Mouse (Mus musculus): ENCODE data around the gene Nab2. TPM values are rescaled to one million over a fixed set of nuclear protein-coding genes. Genes with fewer than 3 reads are reported as not detected.
"Not testable (repeated sequence)": the region's sequence is repeated elsewhere in the genome, so short reads cannot be mapped to it uniquely, and the experiment has no call there.

Nab2 gene
- polyA plus RNA-seq, 1 experiment from 2014 or later, result 30.8 TPM

DNA sequence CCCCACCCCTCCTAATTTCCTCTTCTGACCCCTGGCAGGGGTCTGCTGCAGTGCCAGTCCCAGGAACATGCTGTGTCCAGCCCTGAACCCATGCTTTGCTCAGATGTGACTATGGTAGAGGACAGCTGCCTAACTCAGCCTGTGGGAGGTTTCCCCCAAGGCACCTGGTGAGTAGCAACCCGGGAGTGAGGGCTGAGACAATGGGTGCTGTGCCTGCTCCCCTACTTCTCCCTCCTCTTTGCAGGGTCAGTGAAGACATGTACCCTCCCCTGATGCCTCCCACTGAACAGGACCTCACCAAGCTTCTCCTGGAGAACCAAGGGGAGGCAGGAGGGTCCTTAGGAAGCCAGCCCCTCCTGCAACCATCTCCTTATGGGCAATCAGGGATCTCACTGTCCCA, 8.8 kb downstream of the Nab2 start:
- WGBS, result 21% methylated on average over 1 of the region's 1 CpGs
- Histone ChIP-seq H3K27me3 (no peaks in the 10 kb centered on the region), H3K27ac (no peak overlapping the region), H3K4me2 (no peak overlapping the region), H3K4me1 (peaks cover 63% of the 10 kb centered on the region), H3K9me3 (replicated peaks) (no peaks in the 10 kb centered on the region), H3K36me3 (peaks cover 63% of the 10 kb centered on the region), H3K9ac (no peak overlapping the region), H3K4me3 (replicated peaks) (no peak overlapping the region)
- ATAC-seq (replicated peaks; ENCODE audit: low FRiP score), result no peak

- H3K36me3 ChIP-seq, result peaks cover 60% of the 10 kb centered on the region
- ATAC-seq (replicated peaks; ENCODE audit: low FRiP score), result no peak
Measured at GRCm38 (mm10) chr10:127658076-127658475, 10.3 kb downstream of the Nab2 start.

GRCm38 (mm10) chr10:127657617-127658016, 10.8 kb downstream of the Nab2 start:
- 55% methylated on average over 6 of the region's 6 CpGs for WGBS
- H3K36me3 ChIP-seq, result peaks cover 60% of the 10 kb centered on the region

More at GRCm38 (mm10) chr10:127658076-127658475, 10.3 kb downstream of the Nab2 start:
- 10% methylated on average over 6 of the region's 6 CpGs for WGBS
- Histone ChIP-seq H3K4me1 (peaks cover 54% of the 10 kb centered on the region), H3K9me3 (replicated peaks) (no peaks in the 10 kb centered on the region), H3K27ac (peak overlapping the region; percentile 56), H3K9ac (no peak overlapping the region), H3K27me3 (no peaks in the 10 kb centered on the region), H3K4me2 (peak overlapping the region; percentile 44; the same call in 1 of the 2 replicates), H3K4me3 (replicated peaks) (0 out of 2 replicates have a peak overlapping the region, but pooled peaks have one; percentile 15)

DNA sequence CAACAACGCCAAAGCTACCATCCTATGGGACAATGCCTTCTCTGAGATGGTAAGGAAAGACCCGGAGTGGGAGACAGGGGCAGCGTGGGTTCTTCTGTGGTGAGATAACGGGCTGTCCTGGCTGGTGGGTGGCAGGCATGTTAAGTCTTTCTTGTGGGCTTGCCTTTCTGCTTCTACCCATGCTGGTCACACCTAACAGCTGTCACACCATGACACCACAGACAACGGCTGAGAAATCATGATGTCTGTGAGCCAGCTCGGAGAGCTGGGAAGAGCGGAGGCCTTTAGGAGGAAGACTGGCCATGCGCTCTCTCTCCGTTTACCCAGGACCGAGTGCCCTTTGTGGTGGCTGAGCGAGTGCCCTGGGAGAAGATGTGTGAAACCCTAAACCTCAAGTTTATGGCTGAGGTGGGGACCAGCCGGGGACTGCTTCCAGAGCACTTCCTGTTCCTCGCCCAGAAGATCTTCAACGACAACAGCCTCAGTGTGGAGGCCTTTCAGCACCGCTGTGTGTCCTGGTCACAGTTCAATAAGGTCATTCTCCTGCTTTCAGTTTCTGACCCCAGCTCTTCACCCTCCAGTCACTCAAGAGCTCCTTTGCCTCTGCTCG, 13.3 kb downstream of the Nab2 start:
- no peaks in the 10 kb centered on the region for H3K9me3 ChIP-seq (replicated peaks)
- peaks cover 34% of the 10 kb centered on the region for H3K4me1 ChIP-seq
- no peaks in the 10 kb centered on the region for H3K27me3 ChIP-seq
- H3K4me2 ChIP-seq, result no peak overlapping the region
- H3K36me3 ChIP-seq, result peaks cover 64% of the 10 kb centered on the region
- no peak overlapping the region for H3K9ac ChIP-seq
- peak overlapping the region; percentile 30; the same call in 1 of the 2 replicates for H3K27ac ChIP-seq
- ATAC-seq (replicated peaks; ENCODE audit: low FRiP score), result no peak
- H3K4me3 ChIP-seq (replicated peaks), result no peak overlapping the region
- 51% methylated on average over 16 of the region's 16 CpGs for WGBS

More at GRCm38 (mm10) chr10:127657617-127658016, 10.8 kb downstream of the Nab2 start:
- H3K4me3 ChIP-seq (replicated peaks); H3K9ac ChIP-seq; H3K9me3 ChIP-seq (replicated peaks); H3K27me3 ChIP-seq; H3K4me2 ChIP-seq; H3K27ac ChIP-seq; ATAC-seq (replicated peaks; ENCODE audit: low FRiP score): not testable (repeated sequence)
- peaks cover 54% of the 10 kb centered on the region for H3K4me1 ChIP-seq

GRCm38 (mm10) chr10:127652906-127653638, 15.3 kb downstream of the Nab2 start:
- ATAC-seq (replicated peaks; ENCODE audit: low FRiP score), result peak; percentile 17; the same call in 1 of the 2 replicates
- H3K9me3 ChIP-seq (replicated peaks), result no peaks in the 10 kb centered on the region
- peak overlapping the region; percentile 28 for H3K4me3 ChIP-seq (replicated peaks)
- WGBS, result 45% methylated on average over 21 of the region's 21 CpGs
- H3K27ac ChIP-seq, result peak overlapping the region; percentile 70
- peaks cover 17% of the 10 kb centered on the region for H3K4me1 ChIP-seq
- no peak overlapping the region for H3K9ac ChIP-seq
- H3K4me2 ChIP-seq, result peak overlapping the region; percentile 48
- peaks cover 70% of the 10 kb centered on the region for H3K36me3 ChIP-seq
- H3K27me3 ChIP-seq, result no peaks in the 10 kb centered on the region

GRCm38 (mm10) chr10:127645791-127646190, 22.6 kb downstream of the Nab2 start:
- Histone ChIP-seq H3K9ac (no peak overlapping the region), H3K4me1 (peaks cover 30% of the 10 kb centered on the region), H3K36me3 (peaks cover 28% of the 10 kb centered on the region), H3K4me3 (replicated peaks) (no peak overlapping the region), H3K27me3 (no peaks in the 10 kb centered on the region), H3K4me2 (no peak overlapping the region), H3K27ac (no peak overlapping the region), H3K9me3 (replicated peaks) (no peaks in the 10 kb centered on the region)
- 68% methylated on average over 2 of the region's 2 CpGs for WGBS
- ATAC-seq (replicated peaks; ENCODE audit: low FRiP score), result no peak

GRCm38 (mm10) chr10:127643553-127644238, 24.7 kb downstream of the Nab2 start:
- Histone ChIP-seq H3K4me3 (replicated peaks) (peak overlapping the region; percentile 52), H3K9ac (peak overlapping the region; percentile 46), H3K4me1 (peaks cover 30% of the 10 kb centered on the region), H3K27me3 (no peaks in the 10 kb centered on the region), H3K4me2 (peak overlapping the region; percentile 74), H3K27ac (peak overlapping the region; percentile 92), H3K9me3 (replicated peaks) (no peaks in the 10 kb centered on the region), H3K36me3 (peaks cover 12% of the 10 kb centered on the region)
- WGBS, result 1% methylated on average over 25 of the region's 25 CpGs
- ATAC-seq (replicated peaks; ENCODE audit: low FRiP score), result peak; percentile 59

DNA sequence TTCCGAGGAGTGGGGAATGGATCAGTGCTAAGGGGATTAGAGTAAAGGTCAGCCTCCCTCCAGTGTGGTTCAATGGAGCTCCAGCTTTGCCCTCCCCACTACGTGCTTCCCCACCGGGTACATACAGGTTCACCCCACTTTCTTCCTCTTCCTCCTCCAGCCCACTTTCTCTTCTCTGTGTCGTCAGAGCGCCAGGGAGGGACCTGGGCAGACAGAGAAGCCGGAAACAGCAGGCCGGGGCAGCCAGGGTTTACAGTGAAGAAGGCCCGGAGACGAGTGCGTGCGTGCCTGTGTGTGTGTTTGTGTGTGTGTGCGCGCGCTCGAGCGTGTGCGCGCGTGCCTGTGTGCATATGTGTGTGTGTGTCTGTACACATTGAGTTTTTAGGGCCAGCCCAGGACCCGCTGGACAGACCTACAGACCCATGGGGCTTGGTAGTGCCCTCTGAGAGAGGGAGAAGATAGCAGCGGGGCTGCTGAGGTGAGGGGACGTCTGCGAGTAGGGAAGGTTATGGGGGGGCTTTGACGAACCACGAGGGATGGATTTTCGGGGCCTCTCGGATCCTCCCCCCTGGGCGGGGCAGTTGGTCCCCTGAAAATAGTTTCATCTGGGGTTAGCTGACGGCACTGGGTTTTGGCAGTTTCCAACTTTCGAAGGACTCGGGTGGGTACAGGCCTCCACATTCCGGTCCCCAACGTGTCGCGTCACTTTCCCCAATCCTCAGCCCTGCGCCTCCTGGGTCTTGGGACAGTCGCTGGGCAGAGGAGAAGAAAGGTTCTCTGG, 25.4 kb downstream of the Nab2 start, which contains the start of gene Stat6:
Stat6 (plus strand) TSS at position 215 of the 781 bp plus-strand sequence.
- H3K36me3 ChIP-seq, result peaks cover 5% of the 10 kb centered on the region; the same call in 1 of the 2 replicates
- H3K4me3 ChIP-seq (replicated peaks), result peak within 1 kb of the TSS; percentile 52
- peak within 1 kb of the TSS; percentile 92 for H3K27ac ChIP-seq
- ATAC-seq (replicated peaks; ENCODE audit: low FRiP score), result peak; percentile 58
- H3K9ac ChIP-seq, result peak within 1 kb of the TSS; percentile 46
- peaks cover 30% of the 10 kb centered on the region for H3K4me1 ChIP-seq
- H3K9me3 ChIP-seq (replicated peaks), result no peaks in the 10 kb centered on the region
- H3K27me3 ChIP-seq, result no peaks in the 10 kb centered on the region
- peak within 1 kb of the TSS; percentile 74 for H3K4me2 ChIP-seq
- WGBS, result 6% methylated on average over 37 of the region's 37 CpGs

DNA sequence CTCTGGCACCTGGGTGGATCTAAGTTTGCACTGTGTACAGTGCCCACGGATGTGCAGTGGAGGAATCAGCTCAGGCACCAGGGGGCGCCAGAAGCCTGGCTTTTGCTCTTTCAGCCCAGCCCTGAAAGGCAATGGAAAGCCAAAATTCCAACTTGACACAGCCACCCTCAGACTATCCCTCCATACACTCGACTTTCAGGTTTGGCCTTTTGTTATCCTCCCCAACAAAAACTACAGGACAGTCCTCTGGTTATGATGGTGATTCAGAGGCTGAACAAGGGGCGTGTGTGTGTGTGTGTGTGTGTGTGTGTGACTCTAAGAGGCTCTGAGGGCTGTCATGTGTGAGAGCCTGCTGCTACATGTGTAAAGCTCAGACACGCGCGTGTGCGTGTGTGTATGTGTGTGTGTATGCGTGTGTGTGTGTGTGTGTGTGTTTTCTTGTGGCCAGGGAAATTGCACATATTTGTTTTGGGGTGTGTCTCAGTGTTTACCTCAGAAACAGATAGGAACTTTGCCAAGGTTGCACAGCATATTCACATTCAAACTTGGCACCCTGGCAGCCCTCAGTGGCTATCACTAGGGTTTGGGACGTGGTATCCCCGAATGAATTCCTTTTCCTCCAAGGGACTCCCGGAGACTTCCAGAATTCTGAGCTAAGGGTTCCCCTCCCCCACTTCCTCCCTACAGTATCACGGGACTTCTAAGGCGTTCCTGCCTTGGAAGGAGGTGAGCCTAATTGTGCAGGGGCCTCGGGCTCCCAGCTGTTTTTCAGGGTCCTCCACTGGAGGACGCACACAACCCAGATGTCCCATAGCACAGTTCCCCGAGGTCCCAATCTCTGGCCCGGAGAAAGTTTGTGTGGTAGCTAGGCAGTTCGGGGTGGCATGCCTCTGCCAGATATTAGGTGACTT, 26.3 kb downstream of the Nab2 start:
- Histone ChIP-seq H3K4me1 (peaks cover 30% of the 10 kb centered on the region), H3K4me2 (peak overlapping the region; percentile 74), H3K36me3 (no peaks in the 10 kb centered on the region), H3K9ac (peak overlapping the region; percentile 46; the same call in 1 of the 2 replicates), H3K9me3 (replicated peaks) (no peaks in the 10 kb centered on the region), H3K27ac (peak overlapping the region; percentile 92), H3K4me3 (replicated peaks) (peak overlapping the region; percentile 52), H3K27me3 (no peaks in the 10 kb centered on the region)
- WGBS, result 5% methylated on average over 19 of the region's 19 CpGs
- peak; percentile 76 for ATAC-seq (replicated peaks; ENCODE audit: low FRiP score)

DNA sequence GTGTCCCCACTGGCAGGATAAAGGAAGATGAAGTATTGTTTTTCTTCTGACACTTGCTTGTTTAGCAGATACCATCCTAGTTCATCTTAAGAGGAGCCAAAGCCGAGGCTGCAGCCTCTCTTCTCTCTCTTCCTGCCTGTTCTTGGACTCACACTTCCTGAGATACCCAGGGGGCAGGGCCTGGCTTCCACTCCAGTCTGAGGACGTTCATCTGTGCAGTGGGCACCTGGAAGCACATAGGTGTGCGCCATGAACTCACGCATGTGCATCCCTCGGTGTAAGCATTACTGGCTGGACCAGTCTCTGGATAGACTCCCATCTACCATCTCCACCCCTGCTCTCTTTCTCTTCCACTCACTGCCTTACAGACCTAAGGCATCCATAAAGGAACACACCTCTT, 27.9 kb downstream of the Nab2 start:
- WGBS, result 62% methylated on average over 5 of the region's 5 CpGs
- Histone ChIP-seq H3K27ac (no peak overlapping the region), H3K4me2 (no peak overlapping the region), H3K9ac (no peak overlapping the region), H3K4me3 (replicated peaks) (no peak overlapping the region), H3K4me1 (peaks cover 30% of the 10 kb centered on the region), H3K9me3 (replicated peaks) (no peaks in the 10 kb centered on the region), H3K27me3 (no peaks in the 10 kb centered on the region), H3K36me3 (no peaks in the 10 kb centered on the region)
- ATAC-seq (replicated peaks; ENCODE audit: low FRiP score), result no peak
